Mouse (Mus musculus): ENCODE data around the gene Sgk1.
"Not testable (repeated sequence)": the region's sequence is repeated elsewhere in the genome, so short reads cannot be mapped to it uniquely, and the experiment has no call there.

Gene Sgk1

DNA sequence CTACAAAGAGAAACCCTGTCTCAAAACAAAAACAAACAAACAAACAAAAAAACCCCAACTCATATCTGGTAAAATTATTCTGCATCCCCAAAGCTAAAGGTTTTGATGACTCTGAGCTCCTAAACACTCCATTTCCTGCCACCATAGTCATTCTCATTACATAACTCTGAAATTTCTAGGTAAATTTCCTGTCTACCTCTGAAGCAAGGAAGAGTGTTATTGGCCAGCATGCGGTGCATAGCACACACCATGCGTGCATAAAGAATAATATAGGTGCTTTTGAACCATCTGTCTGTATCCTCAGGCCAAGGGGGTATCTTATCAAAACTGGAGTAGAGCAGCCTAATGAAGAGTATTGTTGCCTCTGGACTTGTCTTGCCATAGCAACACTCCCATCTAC lies 13.8 kb upstream of the Sgk1 start:
- no peak for DNase-seq (ENCODE audit: low spot score in 2 of 2)

DNA sequence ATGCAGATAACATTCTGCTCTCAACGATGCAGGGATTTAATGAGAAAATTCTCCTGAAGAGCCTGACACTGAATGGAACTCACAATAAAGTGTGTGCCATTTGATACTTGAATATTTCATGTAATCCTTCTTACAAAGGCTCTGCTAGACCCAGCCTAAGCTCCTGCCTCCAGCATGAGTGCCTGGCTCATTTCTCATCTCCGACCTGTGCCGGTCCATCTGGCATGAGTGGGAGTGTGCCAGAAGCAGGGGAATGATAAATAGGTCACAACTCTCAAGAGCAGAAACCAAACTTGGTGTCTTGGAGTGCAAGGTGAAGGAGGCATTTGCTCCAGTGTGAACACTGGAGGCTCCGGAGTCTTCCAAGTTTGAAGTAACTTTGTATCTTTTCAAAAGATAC lies 13.4 kb upstream of the Sgk1 start:
- DNase-seq (ENCODE audit: low spot score in 2 of 2), result no peak

DNA sequence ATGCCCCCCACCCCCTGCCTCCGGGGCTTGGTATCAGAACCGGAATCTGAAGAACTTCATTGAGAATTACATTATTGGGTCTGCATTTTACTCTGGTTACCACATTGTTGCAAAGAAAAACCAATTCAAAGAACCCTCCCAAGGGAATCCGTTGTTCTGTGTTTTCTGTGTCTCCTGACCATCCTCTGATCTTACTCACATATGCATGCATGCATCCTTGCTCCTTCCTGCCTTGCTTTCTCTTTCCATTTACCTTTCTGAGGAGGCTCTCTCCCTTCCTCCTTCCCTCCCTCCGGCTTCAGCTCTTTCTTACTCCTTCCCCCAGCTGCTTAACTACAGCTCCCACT lies 174 bp upstream of the Sgk1 start:
- no peak for DNase-seq (ENCODE audit: low spot score in 2 of 2)

DNA sequence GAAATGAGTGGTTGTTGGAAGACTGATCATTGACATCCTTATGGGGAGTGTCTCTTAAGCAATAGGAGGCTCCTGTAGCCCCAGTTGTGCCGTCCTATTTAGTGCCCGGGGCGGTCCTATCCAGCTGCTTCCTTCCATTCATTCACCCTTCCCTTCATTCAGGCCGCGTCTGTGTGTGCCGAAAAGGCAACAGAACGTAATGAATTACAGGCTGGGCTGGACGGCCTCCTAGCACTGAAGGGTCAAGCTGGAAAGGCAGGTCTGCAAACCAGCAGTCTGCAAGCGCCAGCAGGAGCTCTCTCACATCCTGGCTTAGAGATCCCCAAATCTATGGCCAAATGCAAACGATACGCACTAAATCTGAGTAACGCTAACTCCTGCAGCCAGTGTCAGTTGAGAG lies 1.6 kb downstream of the Sgk1 start:
- no peak for DNase-seq (ENCODE audit: low spot score in 2 of 2)

DNA sequence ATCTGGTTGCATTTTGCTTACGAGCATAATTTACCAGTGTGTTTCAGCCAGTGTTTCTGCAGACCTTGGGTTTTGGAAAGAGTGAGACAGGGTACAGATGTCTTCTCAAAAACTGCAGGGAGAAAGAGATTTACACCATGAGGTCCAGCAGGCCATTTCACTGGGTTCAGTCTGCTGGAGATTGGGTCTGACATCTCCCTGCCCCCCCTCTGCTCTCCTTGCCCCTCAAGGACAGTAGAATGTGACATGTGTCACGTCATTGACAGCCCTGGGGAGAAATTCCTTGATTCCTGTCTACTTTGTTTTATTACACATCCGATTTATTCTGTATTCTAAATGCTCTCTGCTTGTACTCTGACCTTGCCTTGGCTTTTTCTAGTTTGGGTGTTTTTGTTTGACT lies 2.5 kb downstream of the Sgk1 start:
- DNase-seq (ENCODE audit: low spot score in 2 of 2), result no peak

DNA sequence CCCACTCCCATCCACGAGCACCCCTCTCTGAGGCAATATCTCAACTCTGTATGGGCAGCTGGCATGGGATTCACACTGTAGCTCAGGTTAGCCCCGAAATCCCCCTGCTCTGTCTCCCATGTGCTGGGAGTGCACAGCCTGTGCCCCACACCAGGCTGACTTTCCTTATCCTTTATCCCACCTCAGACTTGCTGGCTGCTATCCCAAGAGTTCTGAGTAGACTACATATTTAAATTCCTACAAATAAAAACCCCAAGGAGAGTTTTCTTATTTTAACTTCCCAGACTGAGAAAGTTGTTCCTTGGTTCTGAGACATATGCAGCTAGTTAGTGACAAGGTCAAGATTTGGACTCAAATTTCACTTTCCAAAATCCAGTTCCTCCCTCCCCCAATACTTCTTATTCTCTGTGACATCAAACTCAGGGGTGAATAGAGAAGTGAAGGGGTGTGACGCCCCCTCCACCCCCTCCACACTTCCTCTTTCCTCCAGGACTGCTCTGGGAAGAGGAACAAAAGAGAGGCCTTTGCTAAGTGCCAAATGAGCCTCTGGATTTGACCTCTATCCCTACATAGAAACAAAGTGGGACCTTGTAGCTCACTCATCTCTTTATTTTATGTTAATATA lies 7.3 kb downstream of the Sgk1 start:
- DNase-seq (ENCODE audit: low spot score in 2 of 2), result no peak

DNA sequence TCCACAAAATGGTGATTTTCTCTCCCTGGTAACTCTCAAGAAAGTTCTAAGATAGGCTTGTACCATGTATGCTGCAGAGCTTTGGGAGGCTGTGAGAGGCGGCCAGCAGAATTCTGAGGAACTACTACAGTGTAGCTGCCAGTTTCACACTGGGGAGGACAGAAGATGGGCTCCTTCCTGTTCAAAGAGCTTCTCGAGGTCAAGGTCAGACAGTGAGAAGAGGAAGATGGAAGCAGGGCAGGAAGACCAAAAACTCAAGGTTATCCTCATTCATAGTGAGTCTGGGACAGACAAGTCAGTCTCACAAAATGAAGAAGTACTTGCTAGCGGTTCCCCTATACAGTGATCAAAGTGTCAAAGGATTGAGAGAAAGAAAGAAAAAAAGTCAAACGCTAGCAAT lies 8.3 kb downstream of the Sgk1 start:
- no peak for DNase-seq (ENCODE audit: low spot score in 2 of 2)

DNA sequence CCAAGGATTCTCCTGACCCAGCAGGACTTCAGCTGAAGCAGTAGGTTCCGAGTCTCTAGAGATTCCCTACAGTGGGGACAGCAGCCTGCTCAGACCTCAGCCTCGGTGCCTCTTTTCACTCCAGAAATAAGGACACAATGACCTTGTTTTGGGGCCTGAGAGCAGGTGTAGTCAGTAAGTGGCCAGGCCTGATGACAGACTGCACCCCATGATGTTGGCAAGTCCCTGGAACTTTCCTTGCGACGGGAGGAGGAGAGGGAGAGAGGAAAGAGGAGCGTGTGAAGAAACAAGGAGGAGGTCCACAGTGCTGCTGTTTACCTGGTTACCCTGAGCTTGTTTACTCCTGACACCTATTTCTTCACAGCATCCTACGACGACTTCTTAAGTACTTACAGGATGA lies 9.5 kb downstream of the Sgk1 start:
- no peak for DNase-seq (ENCODE audit: low spot score in 2 of 2)

DNA sequence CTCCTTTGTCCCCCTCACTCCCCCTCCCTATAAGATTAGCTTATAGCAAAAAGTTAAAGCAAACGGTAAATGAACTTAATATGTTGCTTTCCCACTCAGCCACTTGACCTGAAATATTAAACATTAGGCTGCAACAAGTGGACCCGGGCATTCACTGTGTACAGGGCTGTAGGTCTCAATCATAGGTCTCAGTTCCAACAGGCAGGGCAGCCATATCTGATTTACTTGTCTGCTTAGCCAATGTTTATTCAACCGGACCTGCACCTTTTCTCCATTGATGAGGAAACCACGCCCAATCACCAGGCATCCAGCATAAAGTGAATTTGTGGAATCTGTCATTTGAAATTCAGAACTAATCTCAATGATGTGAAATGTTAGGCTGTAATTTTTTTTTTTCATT lies 10.1 kb downstream of the Sgk1 start:
- DNase-seq (ENCODE audit: low spot score in 2 of 2), result no peak

DNA sequence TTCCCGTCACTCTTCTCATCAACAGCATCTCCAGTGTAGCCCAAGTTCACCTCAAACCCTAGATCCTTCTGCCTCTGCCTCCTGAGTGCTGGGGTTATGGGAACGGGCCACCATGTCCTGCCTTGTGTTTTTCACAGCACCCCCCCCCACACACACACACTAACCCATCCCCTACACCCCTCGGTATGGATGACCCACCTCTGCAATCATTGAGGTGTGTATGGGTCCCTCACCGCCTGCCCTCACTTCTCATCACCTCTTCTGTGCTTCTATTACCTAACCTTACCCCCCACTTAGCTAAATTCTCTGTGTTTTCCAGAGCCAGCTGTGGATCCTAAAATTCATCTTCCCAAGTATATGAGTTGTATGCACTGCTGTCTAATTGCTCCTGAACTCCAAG lies 16.4 kb downstream of the Sgk1 start:
- no peak for DNase-seq (ENCODE audit: low spot score in 2 of 2)

DNA sequence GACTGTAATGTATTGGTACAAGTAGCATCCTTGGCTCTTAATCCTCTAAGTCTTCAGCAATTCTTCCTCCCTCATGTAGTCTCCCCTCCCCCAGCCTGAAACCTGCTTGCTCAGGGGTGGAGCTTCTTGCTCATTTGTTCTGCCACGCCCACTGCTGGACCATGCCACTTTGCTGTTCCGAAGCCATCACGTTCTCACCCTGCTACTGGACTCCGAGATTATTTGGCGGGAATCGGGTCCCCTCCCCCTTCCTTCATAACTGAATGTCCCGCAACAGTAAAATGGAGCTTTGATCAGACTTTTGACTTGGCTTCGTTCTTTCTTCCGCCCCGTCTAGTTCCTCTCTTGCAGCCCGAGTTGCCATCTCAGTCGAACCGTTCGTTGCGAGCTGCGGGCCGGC lies 16.9 kb downstream of the Sgk1 start:
- not testable (repeated sequence) for DNase-seq (ENCODE audit: low spot score in 2 of 2)

DNA sequence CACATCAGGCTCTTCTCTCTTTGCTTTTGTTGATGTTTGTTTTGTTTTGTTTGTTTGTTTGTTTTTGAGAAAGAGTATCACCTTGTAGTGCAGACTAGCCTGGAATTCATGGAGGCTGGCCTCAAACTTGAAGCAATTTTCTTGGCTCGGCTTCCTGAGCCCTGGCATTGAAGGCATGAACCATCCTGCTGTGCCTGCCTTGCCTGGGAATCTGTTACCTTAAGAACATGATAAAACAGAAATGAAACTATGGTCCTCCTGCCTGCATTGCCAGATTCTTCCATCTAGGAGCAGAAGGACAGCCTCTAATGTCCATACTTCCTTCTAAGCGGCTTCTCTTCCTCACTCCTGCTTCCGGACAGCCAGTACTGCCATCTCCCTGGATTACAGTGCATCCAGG lies 17.4 kb downstream of the Sgk1 start:
- no peak for DNase-seq (ENCODE audit: low spot score in 2 of 2)

DNA sequence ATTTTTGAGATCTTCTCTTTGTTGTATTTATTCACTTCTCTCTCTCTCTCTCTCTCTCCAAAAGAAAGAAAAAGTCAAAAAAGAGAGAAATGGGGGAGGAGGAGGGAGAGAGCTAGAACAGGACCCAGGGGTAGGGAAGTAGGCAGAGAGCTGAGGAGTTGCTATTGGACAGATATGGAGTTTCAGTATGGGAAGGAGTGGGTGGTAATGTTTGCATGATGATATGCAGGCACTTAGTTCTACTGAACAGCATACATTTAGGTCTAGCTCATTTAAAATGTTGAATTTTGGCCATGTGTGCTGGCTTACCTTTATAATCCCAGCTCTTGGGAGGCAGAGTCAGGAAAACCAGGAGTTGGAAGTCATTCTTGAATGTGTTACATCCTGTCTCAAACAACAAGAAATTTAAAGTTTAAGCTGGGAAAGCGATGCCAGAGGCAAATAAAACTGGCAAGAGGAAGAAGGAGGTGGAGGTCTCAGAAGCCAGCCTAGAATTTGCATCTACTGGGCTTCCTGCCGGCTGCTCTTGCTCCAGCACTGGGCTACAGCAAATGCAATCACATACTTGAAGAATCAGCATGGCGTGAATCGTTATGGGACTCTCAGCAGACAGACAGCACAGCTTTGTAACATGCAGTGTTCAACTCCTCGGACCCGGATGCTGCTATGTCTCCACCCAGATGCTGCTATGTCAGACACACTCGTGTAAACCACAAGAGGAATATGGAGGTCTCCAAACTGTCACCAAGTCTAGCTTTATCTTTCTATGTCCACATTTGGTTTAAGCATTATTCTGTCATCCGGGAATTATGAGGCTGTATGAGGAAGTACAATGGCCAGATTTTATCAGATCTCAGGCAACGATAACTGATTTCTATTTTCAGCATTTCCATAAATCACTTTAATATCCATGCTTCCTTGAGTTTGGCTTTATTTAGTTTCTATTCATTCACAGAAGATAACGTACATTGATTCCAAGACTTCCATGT lies 20.5 kb downstream of the Sgk1 start:
- DNase-seq (ENCODE audit: low spot score in 2 of 2), result no peak

DNA sequence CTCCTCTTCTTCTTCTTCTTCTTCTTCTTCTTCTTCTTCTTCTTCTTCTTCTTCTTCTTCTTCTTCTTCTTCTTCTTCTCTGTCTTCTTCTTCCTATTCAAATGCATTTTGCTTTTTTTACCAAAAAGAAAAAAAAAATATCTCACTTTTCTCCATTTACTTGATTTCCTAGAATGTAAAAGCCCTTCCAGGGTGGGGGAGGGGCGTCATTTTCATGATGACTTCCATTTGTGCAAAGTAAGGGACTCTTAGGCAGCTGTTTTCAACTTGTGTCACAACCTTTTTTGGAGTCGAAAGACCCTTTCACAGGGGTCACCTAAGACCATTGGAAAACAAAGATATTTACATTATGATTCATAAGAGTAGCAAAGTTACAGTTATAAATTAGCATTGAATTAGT lies 22.2 kb downstream of the Sgk1 start:
- no peak for DNase-seq (ENCODE audit: low spot score in 2 of 2)

DNA sequence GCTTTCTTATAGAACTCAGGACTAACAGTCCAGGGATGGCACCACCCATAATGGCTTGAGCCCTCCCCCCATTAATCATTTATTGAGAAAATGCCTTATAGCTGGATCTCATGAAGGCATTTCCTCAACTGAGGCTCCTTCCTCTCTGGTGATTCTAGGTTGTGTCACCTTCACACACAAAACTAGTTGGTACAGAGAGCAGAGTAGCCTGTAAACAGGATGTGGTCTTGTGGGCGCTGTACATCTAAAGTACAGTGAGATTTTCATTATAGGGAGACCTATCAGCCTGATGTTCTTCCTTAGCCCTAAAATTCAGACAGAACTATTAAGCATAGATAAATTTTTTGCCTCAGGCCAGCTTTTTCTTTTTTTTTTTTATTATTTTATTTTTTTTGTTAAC lies 23.6 kb downstream of the Sgk1 start:
- DNase-seq (ENCODE audit: low spot score in 2 of 2), result no peak

DNA sequence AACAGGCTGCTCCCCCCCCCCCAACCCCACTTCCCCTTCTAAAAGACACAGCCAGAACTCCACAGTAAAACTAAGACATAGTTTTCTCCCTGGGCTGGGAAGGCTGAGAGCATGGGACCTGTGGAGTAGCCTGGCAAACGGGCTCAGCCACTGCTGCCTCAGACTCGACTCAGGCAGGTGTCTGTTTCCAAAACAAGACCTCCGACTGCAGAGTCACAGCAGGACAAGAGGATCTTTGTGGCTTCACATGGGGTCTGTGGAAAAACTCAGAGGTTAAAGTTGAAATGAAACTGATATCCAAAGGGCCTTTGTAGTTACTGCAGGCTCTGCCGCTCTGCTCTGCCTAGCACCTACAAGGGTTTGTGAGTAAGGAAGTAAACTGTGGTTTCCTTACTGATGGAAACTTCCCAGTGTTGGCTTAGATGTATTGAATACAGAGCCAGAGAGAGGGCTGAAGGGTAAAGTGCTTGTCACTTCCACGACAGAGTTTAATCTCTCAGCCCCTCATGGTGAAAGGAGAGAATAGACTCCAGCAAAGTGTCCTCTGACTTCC lies 25.0 kb downstream of the Sgk1 start:
- DNase-seq (ENCODE audit: low spot score in 2 of 2), result no peak

DNA sequence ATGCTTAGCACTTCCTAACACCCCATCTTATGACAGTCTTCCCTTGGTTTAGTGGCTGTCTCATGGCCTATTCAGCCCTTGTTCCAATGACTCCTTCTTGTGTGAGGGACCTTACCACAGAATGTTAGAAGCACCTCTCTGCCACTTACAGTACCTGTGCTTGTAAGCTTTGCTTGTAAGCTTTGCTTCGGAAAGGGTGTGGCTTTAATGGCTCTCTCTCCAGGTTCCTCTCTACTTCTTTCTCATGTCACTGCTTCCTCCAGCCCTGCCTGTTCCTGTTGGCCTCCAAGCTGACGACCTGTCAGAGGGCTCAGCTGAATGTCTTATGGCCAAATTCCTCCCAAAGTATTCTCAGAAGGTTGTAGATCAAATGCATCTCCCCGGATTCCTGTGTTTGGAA lies 25.8 kb downstream of the Sgk1 start:
- no peak for DNase-seq (ENCODE audit: low spot score in 2 of 2)

DNA sequence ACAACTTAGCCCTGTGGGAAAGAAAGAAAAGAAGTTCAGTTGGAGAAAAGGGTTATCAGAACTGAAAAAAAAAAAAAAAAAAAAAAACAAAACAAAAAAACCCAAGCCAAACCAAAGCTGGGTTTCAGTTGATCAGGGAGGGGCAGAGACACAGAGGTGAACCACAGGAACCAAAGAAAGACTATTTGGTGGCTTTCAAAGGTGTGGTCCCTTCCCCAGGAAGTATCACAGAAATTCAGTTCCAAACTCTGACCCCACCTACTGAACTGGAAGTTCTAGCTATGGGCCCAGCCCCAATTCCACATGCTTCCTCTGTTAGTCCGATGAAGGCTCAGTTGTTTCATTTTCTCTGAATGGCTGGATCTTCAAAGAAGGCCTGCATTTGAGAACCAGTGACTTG lies 26.7 kb downstream of the Sgk1 start:
- no peak for DNase-seq (ENCODE audit: low spot score in 2 of 2)

DNA sequence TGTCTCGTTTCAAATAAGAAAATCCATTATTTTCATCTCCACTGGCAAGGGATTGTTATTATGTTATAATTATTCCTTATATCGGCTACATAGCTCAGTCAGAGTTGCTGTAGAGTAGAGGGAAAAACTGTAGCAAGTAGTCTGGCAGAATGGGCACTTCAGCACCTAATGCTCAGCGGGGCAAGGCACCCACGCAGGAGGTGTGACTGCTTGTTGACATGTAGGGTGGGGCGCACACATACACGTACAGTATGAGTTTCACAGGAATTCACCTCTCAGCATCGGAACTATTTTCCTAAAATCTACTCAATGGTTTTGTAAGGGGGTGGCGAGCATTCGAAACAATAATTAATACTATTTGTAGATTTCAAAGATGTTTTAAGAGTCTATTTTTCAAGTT lies 28.4 kb downstream of the Sgk1 start:
- no peak for DNase-seq (ENCODE audit: low spot score in 2 of 2)

DNA sequence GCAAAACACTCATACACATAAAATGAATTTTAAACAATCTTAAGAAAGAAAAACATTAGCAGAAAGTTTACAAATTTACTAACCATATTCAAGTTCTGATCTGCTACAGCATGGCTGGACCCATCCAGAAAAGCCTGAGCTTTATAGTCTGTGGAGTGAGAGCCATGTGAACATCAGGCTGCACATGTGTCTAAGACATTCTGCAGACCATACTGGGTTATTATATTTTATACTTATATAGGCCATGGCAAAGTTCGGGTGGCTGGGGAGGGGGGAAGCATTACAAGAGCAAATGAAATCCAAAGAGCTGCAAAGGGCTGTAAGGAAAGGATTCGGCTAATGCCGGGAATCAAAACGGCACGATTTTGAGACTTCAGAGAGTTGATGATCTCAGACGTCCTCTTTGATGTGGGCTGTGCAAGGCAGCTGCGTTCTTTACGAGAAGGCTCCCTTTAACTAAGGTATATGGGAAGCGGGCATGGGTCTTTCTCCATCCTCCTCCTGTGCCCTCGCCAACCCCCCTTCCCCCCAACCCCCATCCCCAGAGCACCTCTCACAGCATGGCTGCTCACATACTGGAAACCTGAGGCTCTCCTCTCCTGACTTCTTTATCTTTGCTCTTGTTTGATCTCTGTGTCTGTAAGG lies 29.4 kb downstream of the Sgk1 start:
- DNase-seq (ENCODE audit: low spot score in 2 of 2), result no peak

DNA sequence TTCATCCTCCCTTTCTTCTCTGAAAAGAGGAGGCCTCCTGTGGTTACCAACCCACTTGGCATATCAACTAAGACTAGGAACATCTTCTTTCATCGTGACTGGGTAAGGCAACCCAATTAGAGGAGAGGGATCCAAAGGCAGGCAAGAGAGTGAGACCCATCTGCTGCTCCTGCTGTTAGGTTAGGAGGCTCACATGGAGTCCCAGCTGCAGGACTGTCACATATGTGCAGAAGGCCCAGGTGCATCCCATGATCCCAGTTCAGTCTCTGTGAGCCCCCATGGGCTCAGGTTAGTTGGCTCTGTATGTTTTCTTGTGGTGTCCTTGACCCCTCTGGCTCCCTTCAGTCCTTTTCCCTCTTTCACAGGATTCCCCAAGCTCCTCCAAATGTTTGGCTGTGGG lies 32.8 kb downstream of the Sgk1 start:
- no peak for DNase-seq (ENCODE audit: low spot score in 2 of 2)

DNA sequence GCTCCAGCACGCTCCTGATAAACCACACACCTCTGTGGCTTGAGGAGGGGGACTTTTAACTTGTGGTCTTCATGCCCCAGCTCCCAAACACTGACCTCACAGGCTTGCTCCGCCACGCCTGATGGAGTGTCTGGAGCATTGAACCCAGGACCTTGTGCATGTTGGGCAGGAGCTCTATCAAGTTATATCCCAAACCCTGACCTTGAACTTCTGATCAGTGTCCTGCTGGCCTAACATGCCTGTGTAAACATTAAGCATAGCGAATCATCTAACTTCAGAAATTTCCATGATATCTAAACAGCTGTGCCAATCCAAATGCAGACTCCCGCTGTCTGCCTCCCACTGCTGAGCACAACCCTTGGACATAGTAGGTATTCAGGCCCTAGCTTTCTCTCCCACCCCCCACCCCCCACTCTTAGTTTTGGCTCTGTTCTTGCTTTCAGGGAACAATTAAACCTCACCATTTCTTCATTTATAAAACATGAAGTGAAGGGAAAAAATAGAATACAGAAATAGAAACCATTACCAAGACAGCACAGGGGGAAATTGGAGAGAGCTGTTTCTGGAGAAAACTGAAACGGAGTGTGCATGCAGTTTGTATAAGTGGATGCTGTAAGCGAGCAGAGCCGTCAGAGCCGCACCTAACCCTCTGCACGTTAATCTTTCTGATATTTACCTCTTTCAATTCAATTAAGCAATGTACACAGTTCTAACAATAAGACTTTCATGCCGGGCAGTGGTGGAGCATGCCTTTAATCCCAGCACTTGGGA lies 34.5 kb downstream of the Sgk1 start:
- no peak for DNase-seq (ENCODE audit: low spot score in 2 of 2)

Measured in spleen, postnatal 14 days (tissue).